Mouse (Mus musculus) heart, embryonic 12.5 days (tissue): ENCODE data around the gene Dhx9. TPM values are rescaled to one million over a fixed set of nuclear protein-coding genes. Genes with fewer than 3 reads are reported as not detected.
"Not testable (repeated sequence)": the region's sequence is repeated elsewhere in the genome, so short reads cannot be mapped to it uniquely, and the experiment has no call there.

Experiments used
- ATAC-seq: fragments of 200-750 bp; cut with Nextera tagmentation; 2 replicates; pipeline ENCODE4 v1.8.0; 2017; ENCODE audit warnings: moderate TSS enrichment, moderate library complexity; ENCODE audit not compliant: insufficient number of reproducible peaks, low FRiP score
- H3K27ac ChIP-seq: fragments of 300-500 bp; sonication (generic); 2 replicates; pipeline ENCODE4 v1.5.1; 2016; ENCODE audit warnings: mild to moderate bottlenecking, moderate library complexity; ENCODE audit not compliant: poor library complexity, severe bottlenecking
- H3K27me3 ChIP-seq: fragments of 300-500 bp; sonication (generic); replicated peaks from 2 replicates; pipeline ENCODE4 v1.6.1; 2016; ENCODE audit warnings: mild to moderate bottlenecking, moderate library complexity
- H3K36me3 ChIP-seq: fragments of 300-500 bp; sonication (generic); 2 replicates; pipeline ENCODE4 v1.6.1; 2016; ENCODE audit warnings: mild to moderate bottlenecking, moderate library complexity
- H3K4me1 ChIP-seq: fragments of 300-500 bp; sonication (generic); replicated peaks from 2 replicates; pipeline ENCODE4 v1.6.1; 2016; ENCODE audit warnings: mild to moderate bottlenecking
- H3K4me2 ChIP-seq: fragments of 300-500 bp; sonication (generic); 2 replicates; pipeline ENCODE4 v1.6.1; 2016; ENCODE audit warnings: mild to moderate bottlenecking, moderate library complexity
- H3K4me3 ChIP-seq: fragments of 300-500 bp; sonication (generic); 2 replicates; pipeline ENCODE4 v1.5.1; 2016; ENCODE audit warnings: mild to moderate bottlenecking
- H3K9ac ChIP-seq: fragments of 300-500 bp; sonication (generic); 2 replicates; pipeline ENCODE4 v1.6.1; 2016; ENCODE audit warnings: mild to moderate bottlenecking, moderate library complexity
- H3K9me3 ChIP-seq: fragments of 300-500 bp; sonication (generic); replicated peaks from 2 replicates; pipeline ENCODE4 v1.6.1; 2016; ENCODE audit warnings: mild to moderate bottlenecking, moderate library complexity
- WGBS: fragments of 180-500 bp; shearing (Covaris S2); methylation state at CpG from one replicate; pipeline ENCODE4 v1.1.7; 2016; 5-methylcytosine and 5-hydroxymethylcytosine counted together
- polyA plus RNA-seq: library from polyadenylated mRNA; unstranded; fragments of >200 nt; fragmentation: Nextera tagmentation; extraction: Ambion mirVana; gene quantifications from 2 replicates; pipeline ENCODE4 v1.2.1, GENCODE M21; 2016

Dhx9 gene
- polyA plus RNA-seq, 1 experiment from 2014 or later: 24.7 TPM

DNA sequence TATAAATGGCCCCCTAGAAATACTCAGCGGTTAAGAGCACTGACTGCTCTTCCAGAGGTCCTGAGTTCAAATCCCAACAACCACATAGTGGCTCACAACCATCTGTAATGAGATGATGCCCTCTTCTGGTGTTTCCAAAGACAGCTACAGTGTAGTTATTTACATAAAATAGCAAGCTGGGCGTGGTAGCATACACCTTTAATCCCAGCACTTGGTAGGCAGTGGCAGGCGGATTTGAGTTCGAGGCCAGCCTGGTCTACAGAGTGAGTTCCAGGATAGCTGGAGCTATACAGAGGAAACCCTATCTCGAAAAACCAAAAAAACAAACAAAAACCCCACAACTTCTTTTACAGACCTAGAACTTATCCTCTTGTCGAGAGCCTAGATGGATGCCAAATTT is 1.3 kb downstream of the Dhx9 start:
- H3K27me3 ChIP-seq, H3K27ac ChIP-seq, ATAC-seq, H3K9me3 ChIP-seq: not testable (repeated sequence)
- 13% methylated on average over 6 of the region's 6 CpGs for WGBS
- peaks cover 21% of the 10 kb centered on the region for H3K4me1 ChIP-seq
- peak overlapping the region; percentile 91 for H3K4me2 ChIP-seq
- peak overlapping the region; percentile 100 for H3K9ac ChIP-seq
- H3K4me3 ChIP-seq: peak overlapping the region; percentile 100
- H3K36me3 ChIP-seq: peaks cover 17% of the 10 kb centered on the region

DNA sequence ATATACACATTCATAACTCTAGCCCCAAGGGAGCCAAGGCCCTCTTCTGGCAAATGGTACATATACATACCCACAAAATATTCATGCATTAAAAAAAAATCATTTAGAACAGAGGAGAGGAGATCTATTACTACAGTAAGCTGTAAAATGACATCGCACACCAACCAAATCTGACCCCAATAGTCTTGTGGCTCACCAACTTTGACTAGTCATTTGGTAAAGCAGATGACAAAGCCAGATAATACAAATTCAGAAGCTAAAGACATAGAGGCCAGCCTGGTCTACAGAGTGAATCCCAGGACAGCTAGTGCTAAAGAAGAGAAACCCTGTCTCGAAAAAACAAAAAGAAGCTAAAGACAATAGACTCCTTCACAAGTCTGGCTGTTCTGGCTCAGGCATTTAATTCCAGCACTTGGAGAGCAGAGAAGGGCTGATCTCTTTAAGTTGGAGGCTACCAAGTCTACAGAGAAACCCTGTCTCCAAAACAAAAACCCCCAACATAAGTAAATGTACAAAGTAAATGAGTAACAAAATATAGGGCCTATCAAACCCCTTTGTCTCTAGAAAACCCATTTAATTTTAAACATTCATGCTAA is 2.2 kb downstream of the Dhx9 start:
- WGBS: 55% methylated on average over 2 of the region's 2 CpGs
- 0 out of 2 replicates have a peak overlapping the region, but pooled peaks have one; percentile 0 for H3K9ac ChIP-seq
- no peak for ATAC-seq

DNA sequence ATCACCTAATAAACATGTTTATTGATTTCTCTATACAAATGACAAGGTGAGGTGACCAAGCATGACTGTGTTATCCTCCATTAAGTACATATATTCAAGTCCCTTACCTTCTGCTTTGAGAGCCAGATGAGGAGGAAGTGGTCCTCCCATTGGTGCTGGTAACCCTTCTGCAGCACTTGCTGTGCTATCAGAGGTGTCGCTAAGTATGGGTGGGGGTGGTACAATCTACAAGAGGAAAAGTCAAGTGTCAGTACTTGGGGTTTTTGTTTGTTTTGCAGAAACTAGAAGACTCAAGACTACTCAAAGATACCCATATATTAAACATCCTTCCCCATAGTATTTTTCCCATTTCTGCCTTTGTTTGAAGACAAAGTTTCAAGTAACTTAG is 6.4 kb downstream of the Dhx9 start:
- Histone ChIP-seq H3K27ac (no peak overlapping the region), H3K27me3 (no peaks in the 10 kb centered on the region), H3K36me3 (peaks cover 57% of the 10 kb centered on the region), H3K9me3 (no peaks in the 10 kb centered on the region), H3K9ac (no peak overlapping the region), H3K4me2 (no peak overlapping the region), H3K4me3 (no peak overlapping the region), H3K4me1 (peaks cover 17% of the 10 kb centered on the region)
- no peak for ATAC-seq
- WGBS: 39% methylated on average over 1 of the region's 1 CpGs

More for the DNA sequence above, 2.2 kb downstream of the Dhx9 start:
- no peak overlapping the region for H3K27ac ChIP-seq
- peaks cover 21% of the 10 kb centered on the region for H3K4me1 ChIP-seq
- H3K9me3 ChIP-seq: no peaks in the 10 kb centered on the region
- H3K4me3 ChIP-seq: peak overlapping the region; percentile 37
- H3K36me3 ChIP-seq: peaks cover 25% of the 10 kb centered on the region
- no peaks in the 10 kb centered on the region for H3K27me3 ChIP-seq
- peak overlapping the region; percentile 65 for H3K4me2 ChIP-seq

DNA sequence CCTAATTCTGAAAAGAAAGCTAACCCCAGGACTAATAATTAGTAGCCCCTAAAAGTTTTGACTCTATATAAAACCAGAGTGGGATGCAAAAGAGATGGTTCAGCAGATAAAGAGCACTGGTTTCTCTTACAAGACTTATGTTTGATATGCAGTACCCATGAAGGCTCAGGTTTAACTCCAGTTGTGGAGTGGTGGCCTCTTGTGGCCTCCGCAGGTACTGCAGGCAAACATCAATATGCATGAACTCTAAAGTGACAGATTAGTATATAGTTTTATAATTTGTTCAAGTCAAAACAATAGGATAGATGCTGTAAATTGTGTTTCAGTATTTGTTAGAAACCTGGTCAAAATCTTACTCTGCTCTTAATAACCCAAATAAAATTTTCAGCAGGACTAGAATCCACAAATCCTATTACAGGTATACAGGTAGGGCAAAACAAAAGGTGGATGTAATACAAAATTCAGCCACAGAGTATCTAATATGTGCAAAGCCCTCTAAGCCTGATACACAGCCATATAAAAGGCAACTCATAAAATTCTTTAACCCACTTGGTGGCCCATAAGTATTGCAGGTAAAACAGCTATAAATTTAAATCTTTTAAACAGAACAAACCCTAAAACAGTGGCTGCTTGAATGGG is 7.0 kb downstream of the Dhx9 start:
- Histone ChIP-seq H3K4me2 (no peak overlapping the region), H3K9me3 (no peaks in the 10 kb centered on the region), H3K27ac (no peak overlapping the region), H3K4me1 (peaks cover 16% of the 10 kb centered on the region), H3K4me3 (no peak overlapping the region), H3K27me3 (no peaks in the 10 kb centered on the region), H3K36me3 (peaks cover 58% of the 10 kb centered on the region), H3K9ac (no peak overlapping the region)
- WGBS: 36% methylated on average over 1 of the region's 1 CpGs
- no peak for ATAC-seq

DNA sequence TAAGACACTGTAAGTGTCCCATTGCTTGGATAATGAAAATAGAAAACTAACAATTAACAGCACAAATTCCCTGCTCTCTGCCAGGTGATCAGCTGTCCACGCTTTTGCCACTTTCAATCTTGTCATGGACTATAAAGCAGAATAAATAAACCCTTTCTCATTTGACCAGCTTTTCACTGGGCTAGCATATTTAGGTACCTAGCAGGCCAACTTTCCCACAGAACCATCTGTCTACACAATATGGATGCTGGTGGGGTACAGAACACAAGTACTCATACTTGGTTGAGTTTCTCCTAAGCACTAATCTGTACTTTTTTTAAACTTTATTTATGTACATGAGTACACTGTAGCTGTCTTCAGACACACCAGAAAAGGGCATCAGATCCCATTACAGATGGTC is 8.2 kb downstream of the Dhx9 start:
- H3K27me3 ChIP-seq: no peaks in the 10 kb centered on the region
- no peak for ATAC-seq
- no peak overlapping the region for H3K27ac ChIP-seq
- H3K36me3 ChIP-seq: peaks cover 67% of the 10 kb centered on the region
- no peak overlapping the region for H3K9ac ChIP-seq
- 93% methylated on average over 1 of the region's 1 CpGs for WGBS
- no peaks in the 10 kb centered on the region for H3K9me3 ChIP-seq
- peaks cover 4% of the 10 kb centered on the region for H3K4me1 ChIP-seq
- H3K4me2 ChIP-seq: no peak overlapping the region
- no peak overlapping the region for H3K4me3 ChIP-seq

- H3K9ac ChIP-seq: no peak overlapping the region
- peaks cover 64% of the 10 kb centered on the region for H3K36me3 ChIP-seq
- no peak overlapping the region for H3K4me3 ChIP-seq
- H3K4me1 ChIP-seq: no peaks in the 10 kb centered on the region
- no peak for ATAC-seq
- 72% methylated on average over 1 of the region's 1 CpGs for WGBS
- no peak overlapping the region for H3K4me2 ChIP-seq
- H3K9me3 ChIP-seq: no peaks in the 10 kb centered on the region
- H3K27ac ChIP-seq: no peak overlapping the region
- H3K27me3 ChIP-seq: no peaks in the 10 kb centered on the region
These were observed 25.7 kb downstream of the Dhx9 start for GRCm38 (mm10) chr1:153461796-153462195.

DNA sequence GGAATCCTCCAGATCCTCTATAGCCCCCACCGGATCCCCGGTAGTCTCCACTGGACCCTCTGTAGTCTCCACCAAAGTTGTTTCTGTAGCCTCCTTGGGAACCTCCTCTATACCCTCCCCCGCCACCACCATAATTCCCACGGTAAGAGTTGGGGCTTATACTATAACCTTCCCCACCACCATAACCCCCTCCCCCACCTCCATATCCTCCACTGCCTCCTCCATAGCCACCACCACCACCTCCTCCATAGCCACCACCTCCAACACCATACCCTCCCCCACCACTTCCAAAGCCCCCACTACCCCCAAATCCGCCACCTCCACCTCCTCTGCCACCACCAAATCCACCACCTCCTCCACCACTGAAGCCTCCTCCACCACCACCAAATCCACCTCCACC is 31.3 kb downstream of the Dhx9 start:
- no peak overlapping the region for H3K9ac ChIP-seq
- ATAC-seq: peak; percentile 50
- H3K36me3 ChIP-seq: peaks cover 62% of the 10 kb centered on the region
- H3K4me2 ChIP-seq: no peak overlapping the region
- no peaks in the 10 kb centered on the region for H3K27me3 ChIP-seq
- H3K4me3 ChIP-seq: no peak overlapping the region
- no peaks in the 10 kb centered on the region for H3K9me3 ChIP-seq
- H3K27ac ChIP-seq: no peak overlapping the region
- WGBS: 91% methylated on average over 5 of the region's 5 CpGs
- no peaks in the 10 kb centered on the region for H3K4me1 ChIP-seq

- Histone ChIP-seq H3K36me3 (peaks cover 46% of the 10 kb centered on the region), H3K4me1 (no peaks in the 10 kb centered on the region), H3K27ac (no peak overlapping the region), H3K9me3 (no peaks in the 10 kb centered on the region), H3K4me2 (no peak overlapping the region), H3K27me3 (no peaks in the 10 kb centered on the region), H3K4me3 (no peak overlapping the region), H3K9ac (no peak overlapping the region)
- ATAC-seq: no peak
- WGBS: 91% methylated on average over 3 of the region's 3 CpGs
These were observed 34.3 kb downstream of the Dhx9 start for GRCm38 (mm10) chr1:153453146-153453642.

GRCm38 (mm10) chr1:153451237-153452154 is 36.0 kb downstream of the Dhx9 start:
- ATAC-seq: 0 out of 2 replicates have a peak, but pooled peaks have one; percentile 37
- H3K27me3 ChIP-seq: no peaks in the 10 kb centered on the region
- H3K4me3 ChIP-seq: no peak overlapping the region
- H3K4me1 ChIP-seq: no peaks in the 10 kb centered on the region
- 71% methylated on average over 10 of the region's 10 CpGs for WGBS
- H3K27ac ChIP-seq: no peak overlapping the region
- peaks cover 37% of the 10 kb centered on the region for H3K36me3 ChIP-seq
- no peak overlapping the region for H3K9ac ChIP-seq
- no peak overlapping the region for H3K4me2 ChIP-seq
- H3K9me3 ChIP-seq: no peaks in the 10 kb centered on the region

DNA sequence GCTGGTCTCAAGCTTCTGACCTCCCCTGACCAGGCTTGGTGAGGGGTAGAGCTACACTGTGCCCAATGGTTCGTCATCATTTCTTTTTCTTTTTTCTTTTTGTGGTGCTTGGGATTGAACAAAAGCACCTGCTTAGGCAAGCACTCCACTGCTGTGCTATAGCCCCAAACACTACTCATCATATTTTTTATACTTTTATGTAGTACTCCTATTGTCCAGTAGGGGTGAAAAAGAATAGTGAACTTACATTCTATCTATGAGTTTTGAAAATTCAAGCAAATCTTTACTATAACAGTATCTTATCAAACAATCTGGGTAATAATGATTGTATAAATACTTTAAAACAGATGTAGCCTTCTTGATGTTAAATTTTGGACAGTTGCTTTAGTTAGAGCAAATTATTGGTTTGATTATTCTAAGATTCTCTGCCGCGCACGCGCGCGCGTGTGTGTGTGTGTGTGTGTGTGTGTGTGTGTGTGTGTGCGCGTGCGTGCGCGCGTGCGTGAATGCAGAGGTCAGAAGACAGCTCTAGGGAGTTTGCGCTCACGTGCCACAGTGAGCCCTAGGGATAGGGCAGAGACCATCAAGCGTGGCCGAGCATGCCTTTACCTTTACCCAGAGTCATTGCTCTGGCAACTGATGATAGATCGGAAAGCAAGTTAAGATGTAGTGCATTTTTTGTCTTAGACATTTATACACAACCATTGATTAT is 41.2 kb downstream of the Dhx9 start:
- whole genome bisulfite sequencing: 95% methylated on average over 20 of the region's 20 CpGs
- no peak overlapping the region for H3K27ac ChIP-seq
- no peaks in the 10 kb centered on the region for H3K4me1 ChIP-seq
- no peak overlapping the region for H3K4me2 ChIP-seq
- H3K4me3 ChIP-seq: no peak overlapping the region
- H3K36me3 ChIP-seq: peaks cover 7% of the 10 kb centered on the region; the same call in 1 of the 2 replicates
- H3K9me3 ChIP-seq: no peaks in the 10 kb centered on the region
- no peak for ATAC-seq
- H3K27me3 ChIP-seq: no peaks in the 10 kb centered on the region
- H3K9ac ChIP-seq: no peak overlapping the region
